Mouse (Mus musculus) layer of hippocampus, postnatal 10 days (tissue): ENCODE measurements around the gene Cpsf2. TPM values are rescaled to one million over a fixed set of nuclear protein-coding genes. Genes with fewer than 3 reads are reported as not detected.

Experiments
- DNase-seq, 2 experiments: peaks; one replicate each; pipeline ENCODE4 v3.0.0; 2021; ENCODE audit warnings: low spot score in 2 of 2
- total RNA-seq, 2 experiments: library from RNA; stranded (reverse); gene quantifications; 2 replicates each; pipeline ENCODE4 v1.2.3; 2021

Gene Cpsf2
- total RNA-seq, 2 experiments from 2014 or later, result 35.9 to 36.7 TPM

DNA sequence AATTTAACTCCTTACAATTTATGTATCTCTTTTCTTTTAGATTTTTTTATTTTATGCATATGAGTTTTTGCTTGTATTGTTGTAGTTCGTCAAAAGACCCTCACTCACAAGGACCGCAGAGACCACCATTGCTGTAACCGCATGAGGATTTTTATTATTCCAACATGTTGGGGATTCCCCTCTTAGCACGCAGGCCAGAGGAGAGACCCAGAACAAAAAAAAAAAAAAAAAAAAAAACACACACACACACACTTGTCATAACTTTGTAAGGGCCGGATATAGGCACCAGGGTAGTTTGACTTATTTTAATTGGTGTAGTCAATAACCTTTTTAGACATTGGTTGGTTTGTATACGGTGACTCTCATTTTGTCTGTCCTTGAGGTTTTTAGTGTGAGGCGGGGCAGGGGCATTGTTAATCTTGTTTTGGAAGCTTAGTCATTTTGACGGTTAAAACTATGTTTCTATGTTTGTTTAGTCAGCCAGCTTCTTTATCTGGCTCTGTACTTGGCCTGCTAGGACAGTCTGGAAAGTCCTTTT, 3.5 kb downstream of the Cpsf2 start:
- no peak for DNase-seq

- no peak for DNase-seq
Measured at GRCm38 (mm10) chr12:101980266-101980665, 4.5 kb downstream of the Cpsf2 start.

GRCm38 (mm10) chr12:101981559-101981958, 5.8 kb downstream of the Cpsf2 start:
- no peak for DNase-seq

GRCm38 (mm10) chr12:101982977-101983376, 7.2 kb downstream of the Cpsf2 start:
- DNase-seq, result no peak

GRCm38 (mm10) chr12:101985110-101985509, 9.3 kb downstream of the Cpsf2 start:
- DNase-seq, result no peak

GRCm38 (mm10) chr12:101987659-101988058, 11.9 kb downstream of the Cpsf2 start:
- no peak for DNase-seq

- no peak for DNase-seq
Measured at GRCm38 (mm10) chr12:101994576-101995467, 19.0 kb downstream of the Cpsf2 start.

- DNase-seq, result no peak
Measured at GRCm38 (mm10) chr12:101998929-101999328, 23.1 kb downstream of the Cpsf2 start.

- no peak for DNase-seq
Measured at GRCm38 (mm10) chr12:102000785-102001184, 25.0 kb downstream of the Cpsf2 start.

DNA sequence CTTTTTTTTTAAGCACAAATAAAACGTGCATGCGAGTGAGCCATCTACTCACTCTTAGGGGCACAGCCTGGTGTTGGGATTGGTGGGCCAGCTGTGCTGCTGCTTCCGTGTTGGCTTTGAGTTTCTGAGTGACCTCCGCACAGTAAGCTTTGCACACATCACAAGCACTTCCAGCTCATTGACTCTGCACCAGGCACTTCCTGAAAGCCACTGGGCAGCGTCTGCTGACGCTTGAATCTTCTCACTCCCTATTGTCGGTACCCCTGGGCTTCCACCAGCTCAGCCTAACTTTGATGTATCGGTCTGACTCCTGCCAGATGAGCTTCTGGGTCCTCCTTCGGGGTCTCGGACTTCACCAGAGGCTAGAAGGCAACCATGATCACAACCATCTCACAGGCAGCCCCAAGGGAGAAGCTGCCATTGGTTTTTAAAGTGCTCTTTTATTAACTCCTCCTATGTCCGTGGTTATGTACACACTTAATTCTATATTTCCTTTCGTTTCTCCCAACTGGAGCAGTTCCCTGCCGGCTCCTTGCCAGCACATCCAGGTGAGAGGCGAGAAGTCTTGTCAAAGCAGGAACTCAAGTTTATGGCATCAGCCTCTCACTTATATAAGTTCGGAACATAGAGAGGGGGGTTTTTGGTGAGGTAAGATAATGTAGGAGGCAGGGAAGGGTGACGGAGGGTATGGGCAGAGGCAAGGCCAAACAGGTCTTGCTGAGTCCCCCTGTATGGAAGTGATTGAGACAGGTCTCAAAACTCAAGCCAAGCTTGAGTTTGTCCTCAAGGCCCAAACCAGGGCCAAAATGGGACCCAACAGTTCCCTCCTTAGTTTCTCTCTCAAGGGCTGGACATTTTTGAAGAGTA, 32.6 kb downstream of the Cpsf2 start:
- DNase-seq, result no peak

DNA sequence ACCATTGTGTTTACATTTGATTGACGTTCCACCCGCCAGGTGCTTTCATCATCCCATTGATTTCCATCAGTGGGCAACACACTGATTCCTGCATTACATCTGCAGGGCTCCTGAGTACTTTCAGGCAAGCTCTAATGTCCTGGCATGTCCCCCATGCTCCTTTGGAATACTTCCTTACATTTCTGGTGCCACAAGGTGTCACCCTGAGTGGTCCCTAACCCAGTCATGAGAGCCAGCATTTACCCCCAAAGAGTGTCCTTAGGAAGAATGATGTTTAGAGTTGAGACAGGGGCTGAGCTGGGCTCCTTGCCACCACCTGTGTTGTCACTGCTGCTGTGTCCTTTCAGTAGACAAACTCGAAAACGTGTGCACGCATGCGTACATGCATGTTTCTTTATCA, 33.8 kb downstream of the Cpsf2 start:
- DNase-seq, result no peak

GRCm38 (mm10) chr12:102014411-102014810, 38.6 kb downstream of the Cpsf2 start:
- DNase-seq, result no peak

DNA sequence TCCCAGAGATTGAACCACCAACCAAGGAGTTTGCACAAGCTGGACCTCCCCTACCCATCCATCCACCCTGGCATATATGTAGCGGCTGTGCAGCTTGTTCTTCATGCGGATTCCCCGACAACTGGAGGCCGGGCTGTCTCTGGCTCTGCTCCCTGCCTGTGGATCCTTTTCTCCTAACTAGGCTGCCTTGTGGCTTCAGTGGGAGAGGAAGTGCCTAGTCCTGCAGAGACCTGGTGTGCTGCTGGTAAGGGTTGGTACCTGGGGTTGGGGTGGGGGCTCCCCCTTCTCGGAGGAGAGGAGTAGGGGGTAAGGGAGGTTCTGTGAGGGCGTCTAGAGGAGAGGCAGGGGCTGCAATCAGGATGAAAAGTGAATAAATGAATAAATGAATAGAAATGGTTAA, 39.3 kb downstream of the Cpsf2 start:
- DNase-seq, result no peak

GRCm38 (mm10) chr12:102021923-102022322, 46.1 kb downstream of the Cpsf2 start:
- DNase-seq, result no peak

DNA sequence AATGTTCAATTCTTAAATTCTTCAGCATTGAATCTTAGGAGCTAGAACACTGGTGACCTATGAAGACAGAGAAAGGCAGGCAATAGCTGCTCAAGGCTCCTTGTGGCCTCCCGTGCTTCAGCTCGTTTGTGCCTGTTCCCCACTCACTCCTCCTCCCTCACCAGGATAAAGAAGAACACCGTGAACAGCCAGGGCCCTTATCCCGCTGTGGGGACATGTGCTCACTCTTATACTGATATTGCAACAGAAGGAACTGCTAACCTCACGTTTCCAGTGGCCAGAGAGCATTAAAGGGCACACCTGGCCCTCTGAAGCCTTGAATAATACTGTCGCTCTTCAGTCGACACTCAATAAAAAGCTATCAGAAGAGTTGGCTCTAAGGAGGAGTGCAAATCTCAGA, 53.4 kb downstream of the Cpsf2 start:
- no peak for DNase-seq

GRCm38 (mm10) chr12:102029892-102030446, 54.2 kb downstream of the Cpsf2 start:
- no peak for DNase-seq

GRCm38 (mm10) chr12:102034934-102035333, 59.1 kb downstream of the Cpsf2 start:
- DNase-seq, result no peak

DNA sequence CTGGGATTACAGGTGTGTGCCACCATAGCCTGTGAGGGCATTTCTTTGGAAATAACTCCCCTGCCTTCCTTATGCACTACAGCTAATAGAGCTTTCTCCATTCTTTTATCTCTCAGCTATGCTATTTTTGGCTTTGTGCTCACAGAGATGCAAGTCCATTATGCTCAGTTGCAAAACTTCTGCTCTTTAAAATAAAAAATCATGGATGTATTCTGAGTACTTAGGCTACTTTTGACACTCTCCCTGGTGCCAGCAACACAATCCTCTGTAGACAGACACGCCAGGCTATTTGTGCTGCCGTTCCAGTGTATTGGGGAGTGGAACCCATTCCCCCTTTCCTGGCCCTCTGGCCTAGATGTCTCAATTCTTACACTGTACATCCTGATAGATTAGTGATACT, 64.1 kb downstream of the Cpsf2 start:
- DNase-seq, result no peak

GRCm38 (mm10) chr12:102041699-102042098, 65.9 kb downstream of the Cpsf2 start:
- DNase-seq, result no peak

DNA sequence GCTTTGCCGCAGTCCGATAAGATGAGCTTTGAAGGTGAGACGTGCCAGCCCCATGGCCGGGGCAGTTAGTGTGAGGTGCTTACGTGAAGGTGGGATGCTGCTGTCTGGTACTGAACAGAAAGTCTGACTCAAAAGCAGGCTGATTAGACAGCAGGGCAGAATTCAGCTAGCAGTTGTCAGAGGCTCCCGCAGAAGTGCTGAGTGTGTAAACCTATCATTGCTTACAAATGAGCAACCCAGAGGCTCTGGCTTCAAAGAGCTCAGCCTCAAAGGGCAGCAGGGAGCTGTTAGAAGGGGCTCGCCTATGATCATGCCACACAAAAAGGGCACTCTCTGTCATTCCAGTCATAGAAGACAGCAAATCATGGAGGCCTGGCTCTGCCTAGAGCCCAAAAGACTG, 66.5 kb downstream of the Cpsf2 start:
- DNase-seq, result peak in 1 of 2 experiments; percentile 23

DNA sequence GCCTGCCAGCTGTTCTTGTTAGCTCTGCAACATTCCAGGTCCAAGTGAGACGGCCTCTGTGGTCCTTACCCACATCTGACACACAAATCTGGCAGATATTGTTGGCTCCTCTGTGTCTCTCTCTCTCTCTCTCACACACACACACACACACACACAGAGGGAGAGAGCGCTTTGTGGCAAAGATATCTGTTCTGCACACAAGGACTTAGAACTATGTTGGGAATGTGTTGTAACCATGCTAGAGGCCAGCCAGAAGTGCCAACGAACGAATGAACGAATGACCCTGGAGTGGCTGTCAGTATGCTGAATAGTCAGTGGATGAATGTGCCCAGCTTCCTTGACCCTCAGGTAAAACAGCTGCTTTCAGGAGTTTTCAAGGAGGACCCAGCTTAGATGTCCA, 68.1 kb downstream of the Cpsf2 start:
- DNase-seq, result no peak

GRCm38 (mm10) chr12:102054155-102054554, 78.4 kb downstream of the Cpsf2 start:
- no peak for DNase-seq
